Mouse (Mus musculus) E14TG2a.4 (cell line): ENCODE results near the gene Rad54l2.

Experiments
- CTCF ChIP-seq: conservative IDR thresholded peaks from 2 replicates; pipeline ENCODE4 v1.5.1; 2014; ENCODE audit warnings: low read length
- POU5F1 ChIP-seq: IDR thresholded peaks from 2 replicates; pipeline ENCODE4 v1.6.1; 2014; ENCODE audit warnings: low read length, borderline replicate concordance

GRCm38 (mm10) chr9:106755776-106756175, 33.2 kb downstream of the Rad54l2 start:
- TF ChIP-seq CTCF (no peak), POU5F1 (no peak)
